Mouse (Mus musculus) intestine, postnatal 0 days (tissue): Measurements from ENCODE around the gene Lrrc31. TPM values are rescaled to one million over a fixed set of nuclear protein-coding genes. Genes with fewer than 3 reads are reported as not detected.

Source experiments
- ATAC-seq: fragments of 200-750 bp; cut with Nextera tagmentation; 2 replicates; pipeline ENCODE4 v1.8.0; 2017; ENCODE audit warnings: mild to moderate bottlenecking, moderate TSS enrichment, moderate library complexity
- H3K27ac ChIP-seq: fragments of 300-500 bp; sonication (generic); 2 replicates; pipeline ENCODE4 v1.5.1; 2014; ENCODE audit warnings: mild to moderate bottlenecking, low read depth, low read length, moderate library complexity
- H3K27me3 ChIP-seq: fragments of 300-500 bp; sonication (generic); replicated peaks from 2 replicates; pipeline ENCODE4 v1.6.1; 2014; ENCODE audit warnings: low read length, mixed read lengths; ENCODE audit not compliant: control insufficient read depth, insufficient read depth
- H3K36me3 ChIP-seq: fragments of 300-500 bp; sonication (generic); 2 replicates; pipeline ENCODE4 v1.6.1; 2014; ENCODE audit warnings: mild to moderate bottlenecking, moderate library complexity; ENCODE audit not compliant: control insufficient read depth, insufficient read depth
- H3K4me1 ChIP-seq: fragments of 300-500 bp; sonication (generic); replicated peaks from 2 replicates; pipeline ENCODE4 v1.6.1; 2014; ENCODE audit warnings: antibody characterized with exemption, low read length, mixed read lengths; ENCODE audit not compliant: control insufficient read depth, insufficient read depth
- H3K4me2 ChIP-seq: fragments of 300-500 bp; sonication (generic); replicated peaks from 2 replicates; pipeline ENCODE4 v1.6.1; 2014; ENCODE audit warnings: low read depth, mild to moderate bottlenecking, moderate library complexity
- H3K4me3 ChIP-seq: fragments of 300-500 bp; sonication (generic); 2 replicates; pipeline ENCODE4 v1.5.1; 2014; ENCODE audit warnings: low read depth, low read length
- H3K9ac ChIP-seq: fragments of 300-500 bp; sonication (generic); 2 replicates; pipeline ENCODE4 v1.6.1; 2014; ENCODE audit warnings: mild to moderate bottlenecking, low read depth, low read length
- H3K9me3 ChIP-seq: fragments of 300-500 bp; sonication (generic); 2 replicates; pipeline ENCODE4 v1.6.1; 2016; ENCODE audit warnings: mixed run types; ENCODE audit not compliant: control insufficient read depth
- CTCF ChIP-seq: sonication (generic); IDR thresholded peaks from 2 replicates; pipeline ENCODE4 v1.5.1; 2016; ENCODE audit warnings: low read depth, mild to moderate bottlenecking, control low read depth, antibody characterized with exemption, moderate library complexity
- WGBS: fragments of 180-500 bp; shearing (Covaris S2); extraction: QIAGEN DNeasy Blood & Tissue Kit; methylation state at CpG from one replicate; pipeline ENCODE4 v1.1.7; 2014; 5-methylcytosine and 5-hydroxymethylcytosine counted together
- polyA plus RNA-seq: library from polyadenylated mRNA; unstranded; fragments of >200 nt; fragmentation: Nextera tagmentation; extraction: Ambion mirVana; gene quantifications from 2 replicates; pipeline ENCODE4 v1.2.1, GENCODE M21; 2015

The Lrrc31 gene
- polyA plus RNA-seq, 1 experiment from 2014 or later: 0.73 TPM

GRCm38 (mm10) chr3:30697891-30698290 lies 1.8 kb downstream of the Lrrc31 start:
- Histone ChIP-seq H3K27me3 (no peaks in the 10 kb centered on the region), H3K4me1 (no peaks in the 10 kb centered on the region), H3K9me3 (no peaks in the 10 kb centered on the region), H3K4me3 (no peak overlapping the region), H3K27ac (no peak overlapping the region), H3K36me3 (no peaks in the 10 kb centered on the region), H3K4me2 (0 out of 2 replicates have a peak overlapping the region, but pooled peaks have one; percentile 21), H3K9ac (no peak overlapping the region)
- TF ChIP-seq CTCF: no peak
- WGBS: 25% methylated on average over 4 of the region's 4 CpGs
- peak; percentile 39; the same call in 1 of the 2 replicates for ATAC-seq

DNA sequence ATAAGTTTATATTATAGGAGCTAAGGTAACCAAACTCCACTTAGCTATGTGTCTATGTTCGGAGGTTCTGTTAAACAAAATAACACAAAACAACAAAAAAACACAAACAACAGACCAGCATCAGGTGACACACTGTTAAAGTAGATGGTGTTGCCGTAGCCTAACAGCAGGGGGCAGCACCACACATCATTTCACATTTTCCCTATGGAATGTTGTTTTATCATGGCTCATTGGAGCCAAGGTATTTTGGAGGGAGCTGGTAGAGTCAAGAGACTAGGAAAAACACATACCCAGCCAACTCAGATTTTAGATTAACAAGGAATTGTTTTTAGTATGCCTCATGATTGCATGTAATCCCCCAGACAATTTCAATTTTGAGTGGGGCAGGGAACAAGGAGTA lies 3.3 kb downstream of the Lrrc31 start:
- 12% methylated on average over 2 of the region's 2 CpGs for WGBS
- no peak overlapping the region for H3K4me3 ChIP-seq
- no peaks in the 10 kb centered on the region for H3K4me1 ChIP-seq
- H3K4me2 ChIP-seq: no peak overlapping the region
- H3K9ac ChIP-seq: no peak overlapping the region
- TF ChIP-seq CTCF: peak; percentile 90
- no peak overlapping the region for H3K27ac ChIP-seq
- H3K36me3 ChIP-seq: no peaks in the 10 kb centered on the region
- ATAC-seq: 0 out of 2 replicates have a peak, but pooled peaks have one; percentile 27
- no peaks in the 10 kb centered on the region for H3K27me3 ChIP-seq
- no peaks in the 10 kb centered on the region for H3K9me3 ChIP-seq

DNA sequence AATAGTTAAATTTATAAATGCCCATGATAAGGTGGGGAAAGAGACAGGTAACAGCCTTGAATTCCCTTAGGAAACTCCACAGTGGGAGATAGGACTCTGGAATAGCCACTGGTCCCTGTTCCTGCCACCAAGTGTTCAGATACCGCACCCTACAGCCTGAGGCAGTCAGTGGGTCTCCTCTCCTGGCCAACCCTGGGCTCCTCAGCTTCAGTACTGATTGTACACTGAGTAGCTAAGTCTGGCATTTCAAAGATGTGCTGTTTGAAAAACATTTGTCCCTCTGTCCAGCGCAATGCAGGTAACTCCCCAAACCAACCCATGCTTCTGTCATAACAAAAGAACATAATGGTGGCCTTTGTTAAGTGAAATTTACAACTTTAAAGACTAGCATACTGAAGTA lies 4.0 kb downstream of the Lrrc31 start:
- TF ChIP-seq CTCF: no peak
- 92% methylated on average over 2 of the region's 2 CpGs for WGBS
- Histone ChIP-seq H3K27ac (no peak overlapping the region), H3K9me3 (no peaks in the 10 kb centered on the region), H3K27me3 (no peaks in the 10 kb centered on the region), H3K4me3 (no peak overlapping the region), H3K4me1 (no peaks in the 10 kb centered on the region), H3K9ac (no peak overlapping the region), H3K4me2 (no peak overlapping the region), H3K36me3 (no peaks in the 10 kb centered on the region)
- ATAC-seq: no peak

DNA sequence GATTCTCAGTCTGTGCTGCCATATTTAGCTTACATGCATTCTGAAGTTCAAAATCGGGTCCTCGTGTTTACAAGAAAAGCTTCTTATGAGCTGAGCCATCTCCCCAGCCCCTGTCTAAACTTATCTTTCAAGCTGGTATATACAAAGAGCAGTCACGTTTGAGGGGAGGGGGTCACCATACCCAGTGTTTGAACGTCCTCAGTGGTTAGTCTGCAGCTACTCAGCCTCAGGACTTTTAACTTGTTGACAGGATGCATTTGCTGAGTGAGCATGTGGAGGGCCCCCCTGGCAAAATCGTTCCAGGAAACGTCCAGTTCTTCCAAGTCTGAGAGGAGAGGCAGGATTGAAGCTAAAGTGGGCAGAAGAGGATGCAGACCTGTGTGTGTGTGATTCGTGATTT lies 8.7 kb downstream of the Lrrc31 start:
- no peak overlapping the region for H3K4me3 ChIP-seq
- no peak overlapping the region for H3K27ac ChIP-seq
- H3K27me3 ChIP-seq: no peaks in the 10 kb centered on the region
- H3K4me2 ChIP-seq: no peak overlapping the region
- H3K9me3 ChIP-seq: no peaks in the 10 kb centered on the region
- no peak for TF ChIP-seq CTCF
- H3K36me3 ChIP-seq: no peaks in the 10 kb centered on the region
- no peak overlapping the region for H3K9ac ChIP-seq
- H3K4me1 ChIP-seq: no peaks in the 10 kb centered on the region
- 55% methylated on average over 7 of the region's 7 CpGs for WGBS
- no peak for ATAC-seq

GRCm38 (mm10) chr3:30687216-30687615 lies 12.4 kb downstream of the Lrrc31 start:
- no peaks in the 10 kb centered on the region for H3K27me3 ChIP-seq
- no peak overlapping the region for H3K27ac ChIP-seq
- no peak overlapping the region for H3K9ac ChIP-seq
- WGBS: 79% methylated on average over 3 of the region's 3 CpGs
- no peaks in the 10 kb centered on the region for H3K9me3 ChIP-seq
- H3K4me2 ChIP-seq: no peak overlapping the region
- ATAC-seq: no peak
- H3K4me1 ChIP-seq: no peaks in the 10 kb centered on the region
- no peaks in the 10 kb centered on the region for H3K36me3 ChIP-seq
- TF ChIP-seq CTCF: no peak
- no peak overlapping the region for H3K4me3 ChIP-seq

DNA sequence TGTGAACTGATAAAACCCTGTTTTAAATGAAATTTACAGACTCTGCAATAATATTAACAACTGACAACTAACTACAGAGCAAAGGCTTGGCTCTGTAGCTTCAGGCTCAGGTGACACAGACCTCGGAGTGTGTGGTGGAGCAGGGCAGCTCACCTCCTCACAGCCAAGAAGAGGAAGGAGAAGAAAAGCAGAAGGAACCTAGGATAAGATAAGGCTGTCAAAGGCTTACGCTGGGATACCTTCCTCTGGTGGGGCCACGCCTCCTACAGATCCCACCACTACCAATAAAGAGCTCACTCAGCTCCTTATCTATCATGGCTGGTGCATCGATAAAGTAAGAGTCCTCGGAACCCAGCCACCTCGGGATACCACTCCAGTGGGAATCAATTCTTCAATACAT lies 16.5 kb downstream of the Lrrc31 start:
- Histone ChIP-seq H3K36me3 (no peaks in the 10 kb centered on the region), H3K4me1 (no peaks in the 10 kb centered on the region), H3K4me2 (no peak overlapping the region), H3K9me3 (no peaks in the 10 kb centered on the region), H3K27ac (no peak overlapping the region), H3K9ac (no peak overlapping the region), H3K4me3 (no peak overlapping the region), H3K27me3 (no peaks in the 10 kb centered on the region)
- no peak for TF ChIP-seq CTCF
- no peak for ATAC-seq
- WGBS: 47% methylated on average over 6 of the region's 6 CpGs

GRCm38 (mm10) chr3:30658486-30658885 lies 41.2 kb downstream of the Lrrc31 start:
- Histone ChIP-seq H3K27ac (no peak overlapping the region), H3K4me2 (no peak overlapping the region), H3K4me1 (no peaks in the 10 kb centered on the region), H3K36me3 (no peaks in the 10 kb centered on the region), H3K9ac (no peak overlapping the region), H3K9me3 (no peaks in the 10 kb centered on the region), H3K4me3 (no peak overlapping the region), H3K27me3 (no peaks in the 10 kb centered on the region)
- ATAC-seq: no peak
- WGBS: 86% methylated on average over 9 of the region's 9 CpGs
- TF ChIP-seq CTCF: no peak
